Mouse (Mus musculus): ENCODE measurements around the gene Cwc15. TPM values are rescaled to one million over a fixed set of nuclear protein-coding genes. Genes with fewer than 3 reads are reported as not detected.
"Not testable (repeated sequence)": the region's sequence is repeated elsewhere in the genome, so short reads cannot be mapped to it uniquely, and the experiment has no call there.

The Cwc15 gene
- polyA plus RNA-seq (2015; fragmentation: Nextera tagmentation; extraction: Ambion mirVana) = 58.2 and 65.1 TPM in 2 replicates

- Histone ChIP-seq H3K4me2 (ENCODE audit: low read depth, low read length) (peak within 1 kb of the TSS; percentile 77), H3K9me3 (replicated peaks; ENCODE audit: control insufficient read depth, low read length) (no peaks in the 10 kb centered on the region), H3K27ac (ENCODE audit: low read length) (no peak within 1 kb of the TSS), H3K4me3 (ENCODE audit: low read depth, low read length) (peak within 1 kb of the TSS; percentile 80), H3K27me3 (ENCODE audit: control insufficient read depth, insufficient read depth, low read depth, low read length) (no peaks in the 10 kb centered on the region), H3K4me1 (ENCODE audit: control insufficient read depth, low read depth, low read length) (peaks cover 6% of the 10 kb centered on the region), H3K36me3 (ENCODE audit: control insufficient read depth, insufficient read depth) (peaks cover 19% of the 10 kb centered on the region), H3K9ac (ENCODE audit: low read depth, low read length) (peak within 1 kb of the TSS; percentile 74)
- ATAC-seq (ENCODE audit: low read depth) = peak; percentile 99
- WGBS (ENCODE audit: insufficient replicate concordance) = under 1% methylated on average over 59 of the region's 59 CpGs
Measured at GRCm38 (mm10) chr9:14500023-14500915, at the start of gene Cwc15, which contains the start of gene Kdm4d. Gene Cwc15 (plus strand): TSS chr9:14500617. Gene Kdm4d (minus strand): TSS chr9:14500482.

- ATAC-seq (ENCODE audit: low read depth); H3K9ac ChIP-seq (ENCODE audit: low read depth, low read length); H3K4me1 ChIP-seq (ENCODE audit: control insufficient read depth, low read depth, low read length); H3K9me3 ChIP-seq (replicated peaks; ENCODE audit: control insufficient read depth, low read length); H3K4me3 ChIP-seq (ENCODE audit: low read depth, low read length); H3K4me2 ChIP-seq (ENCODE audit: low read depth, low read length); H3K27ac ChIP-seq (ENCODE audit: low read length); H3K27me3 ChIP-seq (ENCODE audit: control insufficient read depth, insufficient read depth, low read depth, low read length); H3K36me3 ChIP-seq (ENCODE audit: control insufficient read depth, insufficient read depth): not testable (repeated sequence)
- 40% methylated on average over 6 of the region's 8 CpGs for WGBS (ENCODE audit: insufficient replicate concordance)
Measured at GRCm38 (mm10) chr9:14451120-14451519, 49.3 kb upstream of the Cwc15 start.

GRCm38 (mm10) chr9:14456320-14456719 is 44.1 kb upstream of the Cwc15 start:
- Histone ChIP-seq H3K36me3 (ENCODE audit: control insufficient read depth, insufficient read depth) (no peaks in the 10 kb centered on the region), H3K4me1 (ENCODE audit: control insufficient read depth, low read depth, low read length) (no peaks in the 10 kb centered on the region), H3K4me3 (ENCODE audit: low read depth, low read length) (no peak overlapping the region), H3K27me3 (ENCODE audit: control insufficient read depth, insufficient read depth, low read depth, low read length) (no peaks in the 10 kb centered on the region), H3K27ac (ENCODE audit: low read length) (no peak overlapping the region), H3K9me3 (replicated peaks; ENCODE audit: control insufficient read depth, low read length) (no peaks in the 10 kb centered on the region), H3K9ac (ENCODE audit: low read depth, low read length) (no peak overlapping the region), H3K4me2 (ENCODE audit: low read depth, low read length) (no peak overlapping the region)
- WGBS (ENCODE audit: insufficient replicate concordance) = 52% methylated on average over 3 of the region's 3 CpGs
- ATAC-seq (ENCODE audit: low read depth) = no peak

GRCm38 (mm10) chr9:14462536-14462935 is 37.9 kb upstream of the Cwc15 start:
- not testable (repeated sequence) for ATAC-seq (ENCODE audit: low read depth); H3K4me1 ChIP-seq (ENCODE audit: control insufficient read depth, low read depth, low read length); H3K4me3 ChIP-seq (ENCODE audit: low read depth, low read length); H3K36me3 ChIP-seq (ENCODE audit: control insufficient read depth, insufficient read depth); H3K27ac ChIP-seq (ENCODE audit: low read length); H3K4me2 ChIP-seq (ENCODE audit: low read depth, low read length); H3K9ac ChIP-seq (ENCODE audit: low read depth, low read length); H3K9me3 ChIP-seq (replicated peaks; ENCODE audit: control insufficient read depth, low read length); H3K27me3 ChIP-seq (ENCODE audit: control insufficient read depth, insufficient read depth, low read depth, low read length)
- 93% methylated on average over 1 of the region's 1 CpGs for WGBS (ENCODE audit: insufficient replicate concordance)

- ATAC-seq (ENCODE audit: low read depth); H3K4me1 ChIP-seq (ENCODE audit: control insufficient read depth, low read depth, low read length); H3K27me3 ChIP-seq (ENCODE audit: control insufficient read depth, insufficient read depth, low read depth, low read length); H3K27ac ChIP-seq (ENCODE audit: low read length); H3K9me3 ChIP-seq (replicated peaks; ENCODE audit: control insufficient read depth, low read length); H3K9ac ChIP-seq (ENCODE audit: low read depth, low read length); H3K36me3 ChIP-seq (ENCODE audit: control insufficient read depth, insufficient read depth); H3K4me2 ChIP-seq (ENCODE audit: low read depth, low read length); H3K4me3 ChIP-seq (ENCODE audit: low read depth, low read length): not testable (repeated sequence)
- 59% methylated on average over 12 of the region's 12 CpGs for WGBS (ENCODE audit: insufficient replicate concordance)
Measured at GRCm38 (mm10) chr9:14463668-14464067, 36.7 kb upstream of the Cwc15 start.

- Histone ChIP-seq H3K9ac (ENCODE audit: low read depth, low read length) (no peak overlapping the region), H3K36me3 (ENCODE audit: control insufficient read depth, insufficient read depth) (peaks cover 12% of the 10 kb centered on the region), H3K9me3 (replicated peaks; ENCODE audit: control insufficient read depth, low read length) (no peaks in the 10 kb centered on the region), H3K27ac (ENCODE audit: low read length) (no peak overlapping the region), H3K4me1 (ENCODE audit: control insufficient read depth, low read depth, low read length) (peaks cover 6% of the 10 kb centered on the region), H3K27me3 (ENCODE audit: control insufficient read depth, insufficient read depth, low read depth, low read length) (no peaks in the 10 kb centered on the region), H3K4me3 (ENCODE audit: low read depth, low read length) (no peak overlapping the region; the same call in 1 of the 2 replicates), H3K4me2 (ENCODE audit: low read depth, low read length) (peak overlapping the region; percentile 77)
- WGBS (ENCODE audit: insufficient replicate concordance) = 59% methylated on average over 4 of the region's 4 CpGs
- ATAC-seq (ENCODE audit: low read depth) = no peak
Measured at GRCm38 (mm10) chr9:14498896-14499705, 1.3 kb upstream of the Cwc15 start.

GRCm38 (mm10) chr9:14500916-14501424 is 553 bp downstream of the Cwc15 start:
- no peaks in the 10 kb centered on the region for H3K9me3 ChIP-seq (replicated peaks; ENCODE audit: control insufficient read depth, low read length)
- H3K27ac ChIP-seq (ENCODE audit: low read length) = no peak overlapping the region
- H3K27me3 ChIP-seq (ENCODE audit: control insufficient read depth, insufficient read depth, low read depth, low read length) = no peaks in the 10 kb centered on the region
- WGBS (ENCODE audit: insufficient replicate concordance) = under 1% methylated on average over 10 of the region's 10 CpGs
- no peak for ATAC-seq (ENCODE audit: low read depth)
- peak overlapping the region; percentile 80 for H3K4me3 ChIP-seq (ENCODE audit: low read depth, low read length)
- peaks cover 6% of the 10 kb centered on the region for H3K4me1 ChIP-seq (ENCODE audit: control insufficient read depth, low read depth, low read length)
- peak overlapping the region; percentile 77 for H3K4me2 ChIP-seq (ENCODE audit: low read depth, low read length)
- peak overlapping the region; percentile 73 for H3K9ac ChIP-seq (ENCODE audit: low read depth, low read length)
- H3K36me3 ChIP-seq (ENCODE audit: control insufficient read depth, insufficient read depth) = peaks cover 25% of the 10 kb centered on the region

- H3K9ac ChIP-seq (ENCODE audit: low read depth, low read length) = no peak overlapping the region
- no peak overlapping the region for H3K27ac ChIP-seq (ENCODE audit: low read length)
- H3K27me3 ChIP-seq (ENCODE audit: control insufficient read depth, insufficient read depth, low read depth, low read length) = no peaks in the 10 kb centered on the region
- H3K36me3 ChIP-seq (ENCODE audit: control insufficient read depth, insufficient read depth) = peaks cover 26% of the 10 kb centered on the region
- ATAC-seq (ENCODE audit: low read depth) = no peak
- no peak overlapping the region for H3K4me2 ChIP-seq (ENCODE audit: low read depth, low read length)
- no peaks in the 10 kb centered on the region for H3K9me3 ChIP-seq (replicated peaks; ENCODE audit: control insufficient read depth, low read length)
- H3K4me3 ChIP-seq (ENCODE audit: low read depth, low read length) = no peak overlapping the region
- H3K4me1 ChIP-seq (ENCODE audit: control insufficient read depth, low read depth, low read length) = no peaks in the 10 kb centered on the region
- WGBS (ENCODE audit: insufficient replicate concordance) = 67% methylated on average over 9 of the region's 9 CpGs
Measured at GRCm38 (mm10) chr9:14512633-14513445, 12.4 kb downstream of the Cwc15 start.
